Comparison of ENCODE assay signal across 12 mouse cellular contexts in the genomic region with DNA sequence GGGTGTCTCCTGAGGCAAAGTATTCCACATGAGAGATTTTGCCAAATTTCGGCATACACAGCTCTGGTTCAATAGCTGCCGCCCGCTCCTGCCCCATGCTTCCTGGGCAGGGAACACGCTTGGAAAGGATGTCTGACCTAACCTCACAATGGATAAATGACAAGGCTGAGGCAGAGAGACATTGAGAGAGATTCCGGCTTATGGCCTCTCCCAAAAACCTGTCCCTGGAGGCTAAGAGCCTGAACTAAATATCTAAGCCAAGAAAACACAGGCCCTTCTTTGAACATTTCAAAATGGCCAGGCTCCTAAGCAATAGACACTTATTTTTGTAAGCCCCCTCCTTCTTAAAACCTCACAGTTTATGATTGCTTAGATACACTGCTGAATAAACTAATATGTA. TPM values are rescaled to one million over a fixed set of nuclear protein-coding genes. Genes with fewer than 3 reads are reported as not detected.
DNase-seq lines count a peak whose midpoint lies in the region; ATAC-seq and TF ChIP-seq lines count a peak whose summit lies in the region.
"Had no signal": no experiment of that assay in that cellular context is flagged by ENCODE, and none has a peak within 500 bp of the region (broad histone marks: within the 10 kb centered on the region; RNA-seq: fewer than 3 reads in every experiment).

No protein-coding gene starts in this region.

- no peak for ATAC-seq in midbrain, embryonic 16.5 days
- ATAC-seq in hindbrain, embryonic 14.5 days (ENCODE audit: low FRiP score), result no peak
- no peak for ATAC-seq in neural tube, embryonic 14.5 days (ENCODE audit: low read depth)
- ATAC-seq: activated CD4-positive, CD25-positive, alpha-beta regulatory T cell, adult 4 months; CD4-positive, CD25-positive, alpha-beta regulatory T cell, adult 4 months had no signal

- WGBS in heart, embryonic 10.5 days, result 82% methylated on average over 5 of the region's 5 CpGs
- WGBS in heart, adult 2 months, result 81% methylated on average over 5 of the region's 5 CpGs
- WGBS in midbrain, embryonic 10.5 days, result 82% methylated on average over 5 of the region's 5 CpGs
- WGBS in midbrain, embryonic 16.5 days, result 84% methylated on average over 5 of the region's 5 CpGs
- WGBS in hindbrain, embryonic 14.5 days, result 82% methylated on average over 5 of the region's 5 CpGs
- WGBS in neural tube, embryonic 14.5 days, result 89% methylated on average over 5 of the region's 5 CpGs

- no peak for DNase-seq in heart, embryonic 10.5 days (ENCODE audit: low spot score)
- DNase-seq in heart, adult 2 months, result no peak
- DNase-seq in midbrain, embryonic 10.5 days (ENCODE audit: low spot score), result no peak
- DNase-seq in hindbrain, embryonic 14.5 days (ENCODE audit: low spot score), result no peak
- DNase-seq in right cerebral cortex, postnatal 14 days, result no peak
- DNase-seq: kidney, adult 8-10 months had no signal

- no peak for TF ChIP-seq CTCF in heart, adult 2 months (IDR thresholded peaks at IDR 0.05)

- H3K9me3 ChIP-seq in heart, embryonic 10.5 days, result no peaks in the 10 kb centered on the region
- H3K9me3 ChIP-seq in midbrain, embryonic 10.5 days (replicated peaks), result peaks cover 8% of the 10 kb centered on the region; the same call in 1 of the 2 replicates
- 0 out of 2 replicates have a peak, but pooled peaks cover 2% of the 10 kb centered on the region for H3K9me3 ChIP-seq in midbrain, embryonic 16.5 days (replicated peaks; ENCODE audit: control insufficient read depth, low read length, poor library complexity, severe bottlenecking)
- H3K9me3 ChIP-seq in hindbrain, embryonic 14.5 days (ENCODE audit: control insufficient read depth, low read length), result peaks cover 7% of the 10 kb centered on the region; the same call in 1 of the 2 replicates
- peaks cover 5% of the 10 kb centered on the region; the same call in 1 of the 2 replicates for H3K9me3 ChIP-seq in neural tube, embryonic 14.5 days (ENCODE audit: control insufficient read depth, low read length)

- no peaks in the 10 kb centered on the region for H3K79me2 ChIP-seq in heart, adult 2 months (replicated peaks; ENCODE audit: control insufficient read depth, insufficient read depth, low read length)

- TF ChIP-seq POLR2A in heart, adult 2 months (IDR thresholded peaks at IDR 0.05; ENCODE audit: insufficient read depth, low read depth, low read length), result no peak

- peaks cover 63% of the 10 kb centered on the region for H3K4me1 ChIP-seq in heart, embryonic 10.5 days
- peaks cover 3% of the 10 kb centered on the region; the same call in 1 of the 2 replicates for H3K4me1 ChIP-seq in heart, adult 2 months (ENCODE audit: control insufficient read depth, insufficient read depth, low read length)
- H3K4me1 ChIP-seq in midbrain, embryonic 10.5 days, result peaks cover 54% of the 10 kb centered on the region
- H3K4me1 ChIP-seq in midbrain, embryonic 16.5 days (ENCODE audit: control insufficient read depth, insufficient read depth, low read length), result peaks cover 12% of the 10 kb centered on the region
- peaks cover 11% of the 10 kb centered on the region; the same call in 1 of the 2 replicates for H3K4me1 ChIP-seq in hindbrain, embryonic 14.5 days (replicated peaks; ENCODE audit: control insufficient read depth, insufficient read depth, low read length)
- H3K4me1 ChIP-seq in neural tube, embryonic 14.5 days (ENCODE audit: control insufficient read depth, insufficient read depth, low read length), result peaks cover 17% of the 10 kb centered on the region

- H3K4me3 ChIP-seq in heart, embryonic 10.5 days, result no peak overlapping the region; the same call in 1 of the 2 replicates
- no peak overlapping the region for H3K4me3 ChIP-seq in heart, adult 2 months
- no peak overlapping the region; the same call in 1 of the 2 replicates for H3K4me3 ChIP-seq in midbrain, embryonic 10.5 days
- no peak overlapping the region for H3K4me3 ChIP-seq in midbrain, embryonic 16.5 days (ENCODE audit: low read depth, low read length)
- H3K4me3 ChIP-seq in hindbrain, embryonic 14.5 days (replicated peaks; ENCODE audit: low read length), result no peak overlapping the region
- no peak overlapping the region for H3K4me3 ChIP-seq in neural tube, embryonic 14.5 days (ENCODE audit: low read depth, low read length)

- no peak overlapping the region for H3K9ac ChIP-seq in heart, adult 2 months (ENCODE audit: low read depth, low read length)
- no peak overlapping the region for H3K9ac ChIP-seq in midbrain, embryonic 16.5 days (ENCODE audit: low read depth, low read length)
- H3K9ac ChIP-seq in hindbrain, embryonic 14.5 days, result no peak overlapping the region
- no peak overlapping the region for H3K9ac ChIP-seq in neural tube, embryonic 14.5 days (replicated peaks; ENCODE audit: low read depth, low read length)
- H3K9ac ChIP-seq: liver, embryonic 14.5 days had no signal

- peaks cover 6% of the 10 kb centered on the region; the same call in 1 of the 2 replicates for H3K27me3 ChIP-seq in heart, embryonic 10.5 days (ENCODE audit: insufficient read depth, poor library complexity, severe bottlenecking)
- H3K27me3 ChIP-seq in heart, adult 2 months (ENCODE audit: control insufficient read depth, insufficient read depth, low read length), result peaks cover 3% of the 10 kb centered on the region; the same call in 1 of the 2 replicates
- peaks cover 58% of the 10 kb centered on the region for H3K27me3 ChIP-seq in midbrain, embryonic 10.5 days (ENCODE audit: low read depth, poor library complexity, severe bottlenecking)
- H3K27me3 ChIP-seq in midbrain, embryonic 16.5 days (ENCODE audit: control insufficient read depth, insufficient read depth, low read depth, low read length), result peaks cover 2% of the 10 kb centered on the region; the same call in 1 of the 2 replicates
- H3K27me3 ChIP-seq in hindbrain, embryonic 14.5 days (ENCODE audit: control insufficient read depth, insufficient read depth, low read length), result peaks cover 38% of the 10 kb centered on the region
- peaks cover 17% of the 10 kb centered on the region for H3K27me3 ChIP-seq in neural tube, embryonic 14.5 days (ENCODE audit: control insufficient read depth, insufficient read depth, low read length)

- H3K27ac ChIP-seq in heart, embryonic 10.5 days, result peak overlapping the region; percentile 93; the same call in 1 of the 2 replicates
- no peak overlapping the region for H3K27ac ChIP-seq in heart, adult 2 months
- peak overlapping the region; percentile 88; the same call in 1 of the 2 replicates for H3K27ac ChIP-seq in midbrain, embryonic 10.5 days (replicated peaks)
- H3K27ac ChIP-seq in midbrain, embryonic 16.5 days (ENCODE audit: low read length), result no peak overlapping the region
- H3K27ac ChIP-seq in hindbrain, embryonic 14.5 days, result no peak overlapping the region
- no peak overlapping the region for H3K27ac ChIP-seq in neural tube, embryonic 14.5 days (ENCODE audit: low read depth, low read length)
- H3K27ac ChIP-seq: liver, embryonic 14.5 days had no signal

- no peak for TF ChIP-seq EP300 in heart, adult 2 months (IDR thresholded peaks at IDR 0.05; ENCODE audit: insufficient read depth, low read depth, low read length)

- no peak overlapping the region; the same call in 1 of the 2 replicates for H3K4me2 ChIP-seq in midbrain, embryonic 16.5 days (ENCODE audit: low read length)
- peak overlapping the region; percentile 97 for H3K4me2 ChIP-seq in hindbrain, embryonic 14.5 days (replicated peaks)
- H3K4me2 ChIP-seq in neural tube, embryonic 14.5 days (ENCODE audit: low read depth, low read length), result peak overlapping the region; percentile 99

- intact Hi-C loops in heart, adult 2 months (cut with DNase I), result loop anchor here (5.0 to 10.0 kb wide), 3 partner anchors 150 to 450 kb away; no protein-coding TSS in a partner anchor

- H3K36me3 ChIP-seq in heart, embryonic 10.5 days, result no peaks in the 10 kb centered on the region
- H3K36me3 ChIP-seq in heart, adult 2 months (ENCODE audit: control insufficient read depth, insufficient read depth, low read length), result no peaks in the 10 kb centered on the region
- no peaks in the 10 kb centered on the region for H3K36me3 ChIP-seq in midbrain, embryonic 10.5 days
- no peaks in the 10 kb centered on the region for H3K36me3 ChIP-seq in midbrain, embryonic 16.5 days (ENCODE audit: control insufficient read depth, insufficient read depth, low read length)
- H3K36me3 ChIP-seq in hindbrain, embryonic 14.5 days (replicated peaks; ENCODE audit: control insufficient read depth, insufficient read depth), result no peaks in the 10 kb centered on the region
- no peaks in the 10 kb centered on the region for H3K36me3 ChIP-seq in neural tube, embryonic 14.5 days (ENCODE audit: control insufficient read depth, insufficient read depth, low read length)

RNA-seq across cellular contexts. Expression of gene Spon1, which starts 0.7 kb away (rescaled TPM):
- 62.0 and 100 TPM in 2 replicates for polyA plus RNA-seq in heart, embryonic 10.5 days (2016; fragmentation: Nextera tagmentation; extraction: Ambion mirVana)
- 10 to 100 TPM; 11.5 to 11.8 TPM for total RNA-seq in heart, adult 2 months (2021)
- 8.3 and 10.4 TPM in 2 replicates for polyA plus RNA-seq in heart, adult 2 months (2012; rRNA removed)
- 73.1 and 75.6 TPM in 2 replicates for polyA plus RNA-seq in midbrain, embryonic 10.5 days (2016; fragmentation: Nextera tagmentation; extraction: Ambion mirVana)
- 45.2 and 47.0 TPM in 2 replicates for polyA plus RNA-seq in midbrain, embryonic 16.5 days (2015; fragmentation: Nextera tagmentation; extraction: Ambion mirVana)
- 84.4 and 90.5 TPM in 2 replicates for polyA plus RNA-seq in hindbrain, embryonic 14.5 days (2014; fragmentation: Nextera tagmentation; extraction: Ambion mirVana)
- 81.7 and 95.0 TPM in 2 replicates for polyA plus RNA-seq in neural tube, embryonic 14.5 days (2014; fragmentation: Nextera tagmentation; extraction: Ambion mirVana)
- total RNA-seq: granulocyte monocyte progenitor cell, adult 5-6 weeks had no signal

Comparison
In these comparisons a context has a peak if more than half of its experiments do, and no peak if none do; other contexts are left out.
1. H3K27ac ChIP-seq: peak in heart, embryonic 10.5 days (single experiment) and midbrain, embryonic 10.5 days (single experiment); none in heart, adult 2 months (single experiment), midbrain, embryonic 16.5 days (single experiment), hindbrain, embryonic 14.5 days (single experiment) and neural tube, embryonic 14.5 days (single experiment).